In the genomic region with DNA sequence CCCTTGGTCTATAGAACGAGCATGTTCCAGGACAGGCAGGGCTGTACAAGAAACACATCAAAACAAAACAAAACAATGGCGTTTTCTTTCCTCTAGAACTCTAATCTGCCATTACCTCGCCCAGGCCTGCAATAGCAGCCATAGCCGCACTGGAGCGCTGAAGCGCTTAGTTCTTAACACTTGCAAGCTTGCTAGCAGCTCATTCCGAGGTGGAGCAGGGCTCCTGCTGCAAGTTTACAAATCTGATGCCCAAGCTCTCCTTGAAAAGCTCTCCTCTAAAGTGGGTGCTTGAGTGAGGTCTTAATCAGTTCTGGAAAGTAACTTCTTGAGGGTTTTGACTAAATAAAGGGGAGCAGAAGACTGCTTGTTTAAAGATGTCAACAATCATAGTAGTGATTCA, we compare ENCODE assay signal across 10 mouse cellular contexts.
DNase-seq lines count a peak whose midpoint lies in the region; ATAC-seq and TF ChIP-seq lines count a peak whose summit lies in the region.
"Had no signal": no experiment of that assay in that cellular context is flagged by ENCODE, and none has a peak within 500 bp of the region (broad histone marks: within the 10 kb centered on the region; RNA-seq: fewer than 3 reads in every experiment).

No protein-coding gene starts in this region.

- no peak overlapping the region for H3K4me3 ChIP-seq in embryonic facial prominence, embryonic 14.5 days (ENCODE audit: low read depth, low read length)
- H3K4me3 ChIP-seq in liver, postnatal 0 days (ENCODE audit: low read depth, low read length) = no peak overlapping the region
- H3K4me3 ChIP-seq: embryonic facial prominence, embryonic 12.5 days; neural tube, embryonic 12.5 days had no signal

- peak; percentile 41 for TF ChIP-seq CTCF in liver, postnatal 0 days (IDR thresholded peaks at IDR 0.05; ENCODE audit: low read depth)

- DNase-seq in cerebellum, postnatal 25 days = peak; percentile 39 to 62
- DNase-seq in cerebellum, adult 18-20 months = no peak
- peak; percentile 44 to 46 for DNase-seq in left cerebral cortex, adult 18-20 months (ENCODE audit: low spot score in 2 of 2)
- DNase-seq in left cerebral cortex, adult 11 months (ENCODE audit: low spot score) = no peak
- DNase-seq in embryonic facial prominence, embryonic 14.5 days (ENCODE audit: low spot score) = peak; percentile 41
- no peak for DNase-seq in liver, postnatal 0 days

- no peak overlapping the region for H3K27ac ChIP-seq in embryonic facial prominence, embryonic 14.5 days (replicated peaks; ENCODE audit: low read depth, low read length)
- H3K27ac ChIP-seq in liver, postnatal 0 days (ENCODE audit: low read depth) = no peak overlapping the region
- H3K27ac ChIP-seq: embryonic facial prominence, embryonic 12.5 days; neural tube, embryonic 12.5 days had no signal

- H3K27me3 ChIP-seq in embryonic facial prominence, embryonic 14.5 days (replicated peaks; ENCODE audit: control insufficient read depth, insufficient read depth, low read length) = no peaks in the 10 kb centered on the region
- H3K27me3 ChIP-seq in liver, postnatal 0 days (ENCODE audit: insufficient read depth, low read length) = no peaks in the 10 kb centered on the region
- H3K27me3 ChIP-seq: embryonic facial prominence, embryonic 12.5 days; neural tube, embryonic 12.5 days had no signal

- H3K36me3 ChIP-seq in embryonic facial prominence, embryonic 14.5 days (ENCODE audit: control insufficient read depth, insufficient read depth, low read length) = no peaks in the 10 kb centered on the region
- H3K36me3 ChIP-seq in liver, postnatal 0 days (replicated peaks; ENCODE audit: insufficient read depth, low read length) = no peaks in the 10 kb centered on the region
- H3K36me3 ChIP-seq: embryonic facial prominence, embryonic 12.5 days; neural tube, embryonic 12.5 days had no signal

- no peaks in the 10 kb centered on the region for H3K4me1 ChIP-seq in embryonic facial prominence, embryonic 14.5 days (ENCODE audit: control insufficient read depth, insufficient read depth, low read length)
- H3K4me1 ChIP-seq in liver, postnatal 0 days (ENCODE audit: insufficient read depth) = no peaks in the 10 kb centered on the region
- H3K4me1 ChIP-seq: embryonic facial prominence, embryonic 12.5 days; neural tube, embryonic 12.5 days had no signal

- H3K9me3 ChIP-seq in embryonic facial prominence, embryonic 14.5 days (ENCODE audit: control insufficient read depth, low read length) = no peaks in the 10 kb centered on the region
- no peaks in the 10 kb centered on the region for H3K9me3 ChIP-seq in liver, postnatal 0 days (ENCODE audit: low read length)
- H3K9me3 ChIP-seq: embryonic facial prominence, embryonic 12.5 days; neural tube, embryonic 12.5 days had no signal

- TF ChIP-seq EP300 in liver, postnatal 0 days (IDR thresholded peaks at IDR 0.05; ENCODE audit: low read depth) = no peak

- H3K4me2 ChIP-seq in embryonic facial prominence, embryonic 14.5 days (ENCODE audit: low read depth, low read length) = no peak overlapping the region
- no peak overlapping the region for H3K4me2 ChIP-seq in liver, postnatal 0 days (ENCODE audit: low read depth, low read length)
- H3K4me2 ChIP-seq: embryonic facial prominence, embryonic 12.5 days; neural tube, embryonic 12.5 days had no signal

- no peak for ATAC-seq in embryonic facial prominence, embryonic 14.5 days (ENCODE audit: low read depth)
- ATAC-seq in liver, postnatal 0 days = no peak
- ATAC-seq in megakaryocyte, adult 5-6 weeks (ENCODE audit: poor library complexity, severe bottlenecking) = no peak
- ATAC-seq in megakaryocyte-erythroid progenitor cell, adult 5-6 weeks (replicated peaks; ENCODE audit: low FRiP score, low TSS enrichment, poor library complexity, severe bottlenecking) = no peak

- H3K9ac ChIP-seq in embryonic facial prominence, embryonic 14.5 days (ENCODE audit: low read depth, low read length) = no peak overlapping the region
- H3K9ac ChIP-seq in liver, postnatal 0 days (replicated peaks) = no peak overlapping the region
- H3K9ac ChIP-seq: embryonic facial prominence, embryonic 12.5 days; neural tube, embryonic 12.5 days had no signal

- 57% methylated on average over 7 of the region's 7 CpGs for WGBS in embryonic facial prominence, embryonic 14.5 days
- 49% methylated on average over 7 of the region's 7 CpGs for WGBS in liver, postnatal 0 days (ENCODE audit: insufficient replicate concordance)

Comparison
In these comparisons a context has a peak if more than half of its experiments do, and no peak if none do; other contexts are left out.
1. DNase-seq: peak in cerebellum, postnatal 25 days (2 of 2), left cerebral cortex, adult 18-20 months (2 of 2) and embryonic facial prominence, embryonic 14.5 days (single experiment); none in cerebellum, adult 18-20 months (0 of 2), left cerebral cortex, adult 11 months (single experiment) and liver, postnatal 0 days (single experiment).